Mouse (Mus musculus) C2C12 (cell line): ENCODE results near the gene Tox4. TPM values are rescaled to one million over a fixed set of nuclear protein-coding genes. Genes with fewer than 3 reads are reported as not detected.
"Not testable (repeated sequence)": the region's sequence is repeated elsewhere in the genome, so short reads cannot be mapped to it uniquely, and the experiment has no call there.

Experiments
- H3K27me3 ChIP-seq: one replicate; pipeline ENCODE4 v1.6.1; 2011; ENCODE audit not compliant: control insufficient read depth, insufficient read depth, insufficient read length
- H3K36me3 ChIP-seq: one replicate; pipeline ENCODE4 v1.6.1; 2011; ENCODE audit not compliant: control insufficient read depth, insufficient read depth
- H3K4me3 ChIP-seq: one replicate; pipeline ENCODE4 v1.5.1; 2011; ENCODE audit warnings: mild to moderate bottlenecking, control low read depth; ENCODE audit not compliant: poor library complexity, insufficient read depth, severe bottlenecking
- H3K79me2 ChIP-seq: one replicate; pipeline ENCODE4 v1.6.1; 2011; ENCODE audit not compliant: control insufficient read depth, insufficient read depth
- H3K79me3 ChIP-seq: one replicate; pipeline ENCODE4 v1.6.1; 2011; ENCODE audit warnings: low read depth, control low read depth
- H3ac ChIP-seq: one replicate; pipeline ENCODE3; 2011; ENCODE audit warnings: low read depth; ENCODE audit not compliant: control insufficient read depth, insufficient read length
- CEBPB ChIP-seq: IDR thresholded peaks from one replicate; pipeline ENCODE4 v1.6.1; 2011; ENCODE audit warnings: low read depth, mild to moderate bottlenecking, control low read depth, moderate library complexity
- CTCF ChIP-seq: IDR thresholded peaks from one replicate; pipeline ENCODE4 v1.5.1; 2011; ENCODE audit not compliant: control insufficient read depth, insufficient read depth, insufficient read length
- FOSL1 ChIP-seq: IDR thresholded peaks from one replicate; pipeline ENCODE4 v1.8.0; 2011; ENCODE audit warnings: mild to moderate bottlenecking, low read length; ENCODE audit not compliant: poor library complexity, insufficient read depth, severe bottlenecking
- MAX ChIP-seq: IDR thresholded peaks from one replicate; pipeline ENCODE4 v1.6.1; 2011; ENCODE audit warnings: mild to moderate bottlenecking, control low read depth
- MYOD1 ChIP-seq: IDR thresholded peaks from one replicate; pipeline ENCODE4 v1.6.1; 2011; ENCODE audit warnings: low read depth; ENCODE audit not compliant: control insufficient read depth, insufficient read length
- MYOG ChIP-seq: IDR thresholded peaks from one replicate; pipeline ENCODE4 v1.6.1; 2011; ENCODE audit not compliant: control insufficient read depth, insufficient read length; ENCODE audit errors: extremely low read depth
- USF1 ChIP-seq: IDR thresholded peaks from one replicate; pipeline ENCODE4 v1.6.1; 2011; ENCODE audit warnings: low read depth, mild to moderate bottlenecking, control low read depth, moderate library complexity
- polyA plus RNA-seq: library from polyadenylated mRNA; unstranded; fragments of >200 nt; fragmentation: generic; extraction: Trizol; gene quantifications from one replicate; pipeline ENCODE4 v1.2.1, GENCODE M21; 2012; ENCODE audit warnings: missing spikeins

Gene Tox4
- polyA plus RNA-seq, 1 experiment = 18.3 TPM

- TF ChIP-seq USF1 (no peak), MYOD1 (no peak)
- H3K79me2 ChIP-seq = peaks cover 50% of the 10 kb centered on the region
- H3K4me3 ChIP-seq = no peak overlapping the region
- H3ac ChIP-seq = no peak overlapping the region
- no peaks in the 10 kb centered on the region for H3K27me3 ChIP-seq
- peaks cover 28% of the 10 kb centered on the region for H3K79me3 ChIP-seq
- H3K36me3 ChIP-seq = peaks cover 28% of the 10 kb centered on the region
These were observed 4.7 kb downstream of the Tox4 start for GRCm38 (mm10) chr14:52283629-52284028.

GRCm38 (mm10) chr14:52284191-52284590 is 5.2 kb downstream of the Tox4 start:
- H3K27me3 ChIP-seq = no peaks in the 10 kb centered on the region
- H3ac ChIP-seq = no peak overlapping the region
- no peak for TF ChIP-seq MYOG
- no peak for TF ChIP-seq CEBPB
- no peak for TF ChIP-seq CTCF
- TF ChIP-seq USF1 = no peak
- TF ChIP-seq MAX = no peak
- TF ChIP-seq FOSL1 = no peak
- no peak for TF ChIP-seq MYOD1
- peaks cover 30% of the 10 kb centered on the region for H3K36me3 ChIP-seq
- H3K79me3 ChIP-seq = peaks cover 28% of the 10 kb centered on the region
- H3K79me2 ChIP-seq = peaks cover 50% of the 10 kb centered on the region
- no peak overlapping the region for H3K4me3 ChIP-seq

GRCm38 (mm10) chr14:52295558-52296264 is 16.8 kb downstream of the Tox4 start:
- no peak overlapping the region for H3K4me3 ChIP-seq
- H3ac ChIP-seq = no peak overlapping the region
- peaks cover 81% of the 10 kb centered on the region for H3K36me3 ChIP-seq
- H3K79me2 ChIP-seq = peaks cover 5% of the 10 kb centered on the region
- H3K27me3 ChIP-seq = no peaks in the 10 kb centered on the region
- H3K79me3 ChIP-seq = no peaks in the 10 kb centered on the region
- no peak for TF ChIP-seq USF1
- no peak for TF ChIP-seq FOSL1
- no peak for TF ChIP-seq CEBPB
- TF ChIP-seq MAX = no peak
- no peak for TF ChIP-seq MYOD1
- no peak for TF ChIP-seq CTCF
- TF ChIP-seq MYOG = no peak

GRCm38 (mm10) chr14:52303517-52303916 is 24.6 kb downstream of the Tox4 start:
- Histone ChIP-seq H3K79me3 (peaks cover 18% of the 10 kb centered on the region), H3K36me3 (peaks cover 23% of the 10 kb centered on the region), H3K79me2 (peaks cover 39% of the 10 kb centered on the region)
- not testable (repeated sequence) for H3ac ChIP-seq, H3K4me3 ChIP-seq, H3K27me3 ChIP-seq

- Histone ChIP-seq H3ac (peak within 1 kb of the TSS; percentile 92), H3K79me3 (peaks cover 18% of the 10 kb centered on the region), H3K27me3 (no peaks in the 10 kb centered on the region), H3K79me2 (peaks cover 39% of the 10 kb centered on the region), H3K4me3 (peak within 1 kb of the TSS; percentile 76), H3K36me3 (peaks cover 12% of the 10 kb centered on the region)
- TF ChIP-seq CEBPB = no peak
- TF ChIP-seq CTCF = no peak
- no peak for TF ChIP-seq USF1
- no peak for TF ChIP-seq MYOD1
- TF ChIP-seq MAX = peak; percentile 84
These were observed 25.8 kb downstream of the Tox4 start, which contains the start of gene Mettl3 for GRCm38 (mm10) chr14:52304644-52305271. Mettl3 (minus strand) TSS chr14:52305128.

- Histone ChIP-seq H3K4me3 (no peak overlapping the region), H3K27me3 (no peaks in the 10 kb centered on the region), H3K79me3 (peaks cover 18% of the 10 kb centered on the region), H3K36me3 (peaks cover 4% of the 10 kb centered on the region), H3ac (no peak overlapping the region), H3K79me2 (peaks cover 34% of the 10 kb centered on the region)
- TF ChIP-seq CTCF = no peak
- no peak for TF ChIP-seq MYOG
- no peak for TF ChIP-seq MAX
- TF ChIP-seq MYOD1 = no peak
- TF ChIP-seq CEBPB = no peak
- no peak for TF ChIP-seq FOSL1
- TF ChIP-seq USF1 = no peak
These were observed 27.2 kb downstream of the Tox4 start for GRCm38 (mm10) chr14:52306100-52306499.

- H3K36me3 ChIP-seq, H3K79me3 ChIP-seq, H3K4me3 ChIP-seq, H3K79me2 ChIP-seq, H3ac ChIP-seq, H3K27me3 ChIP-seq: not testable (repeated sequence)
These were observed 31.4 kb downstream of the Tox4 start for GRCm38 (mm10) chr14:52310343-52310742.
